Comparison of ENCODE assay signal across 21 mouse cellular contexts in the genomic region with DNA sequence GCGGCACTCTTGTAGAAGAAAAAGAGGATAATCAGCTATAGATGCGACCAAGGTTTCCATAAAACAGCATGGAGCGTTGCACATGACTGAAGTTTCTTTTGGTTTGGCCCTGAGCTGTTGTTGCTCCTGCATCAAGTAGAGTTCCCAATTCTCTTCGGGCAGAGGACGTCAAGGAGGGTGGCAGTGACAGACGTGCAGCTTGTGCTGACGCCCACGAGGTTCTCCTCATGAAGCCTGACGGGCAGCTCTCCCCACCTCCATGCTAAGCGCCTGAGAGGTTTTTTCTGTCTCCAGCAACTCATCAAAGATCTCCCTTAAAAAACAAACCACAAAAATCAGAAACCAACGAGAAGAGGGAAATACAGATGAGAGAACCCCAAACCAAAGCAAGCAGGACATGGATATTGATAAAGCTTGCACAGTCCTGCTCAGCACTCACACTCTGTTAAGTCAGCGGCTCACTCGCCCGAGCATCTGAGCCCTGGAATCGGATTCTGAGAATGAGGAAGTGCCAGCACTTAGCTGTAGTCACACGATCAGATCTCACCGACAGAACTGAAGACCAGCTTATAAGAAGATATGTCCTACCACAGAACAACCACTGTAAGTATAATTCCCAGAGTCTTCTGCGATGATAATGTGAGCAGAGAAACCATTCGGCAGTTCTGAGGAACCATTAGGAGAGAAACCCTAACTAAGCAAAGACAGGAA. TPM values are rescaled to one million over a fixed set of nuclear protein-coding genes. Genes with fewer than 3 reads are reported as not detected.
A peak's percentile ranks its signal among the peaks of the same experiment; 100 is the strongest.
DNase-seq lines count a peak whose midpoint lies in the region; ATAC-seq lines count a peak whose summit lies in the region.
"Had no signal": no experiment of that assay in that cellular context is flagged by ENCODE, and none has a peak within 500 bp of the region (broad histone marks: within the 10 kb centered on the region; RNA-seq: fewer than 3 reads in every experiment).

No protein-coding gene starts in this region.

- ATAC-seq in frontal cortex, adult (ENCODE audit: low TSS enrichment): peak; percentile 70
- ATAC-seq in midbrain, embryonic 16.5 days: no peak
- ATAC-seq: CD4-positive, CD25-positive, alpha-beta regulatory T cell, adult 4 months; forebrain, embryonic 15.5 days had no signal

- H3K27ac ChIP-seq in midbrain, embryonic 16.5 days (ENCODE audit: low read length): no peak overlapping the region
- H3K27ac ChIP-seq: embryonic facial prominence, embryonic 12.5 days; forebrain, embryonic 15.5 days; hindbrain, embryonic 15.5 days had no signal

- no peak for DNase-seq in frontal cortex, postnatal 14 days (ENCODE audit: low spot score in 2 of 2)
- DNase-seq in left cerebral cortex, adult 18-20 months (ENCODE audit: low spot score in 2 of 2): peak; percentile 28 to 41
- DNase-seq in left cerebral cortex, postnatal 4 days: no peak
- peak; percentile 86 for DNase-seq in MEL-GATA-1-ER (ENCODE audit: extremely low read depth, low read depth)
- no peak for DNase-seq in layer of hippocampus, postnatal 10 days (ENCODE audit: low spot score in 2 of 2)
- DNase-seq: adrenal gland, adult 2 months; adrenal gland, postnatal 25 days; B cell, adult 2 months; cerebellum, adult 11-12 months; cerebellum, adult 9-10 months; cerebellum, postnatal 25 days; gastrocnemius, postnatal 36 days; heart, postnatal 36 days had no signal

- H3K9me3 ChIP-seq in midbrain, embryonic 16.5 days (replicated peaks; ENCODE audit: control insufficient read depth, low read length, poor library complexity, severe bottlenecking): no peaks in the 10 kb centered on the region
- H3K9me3 ChIP-seq: embryonic facial prominence, embryonic 12.5 days; forebrain, embryonic 15.5 days; heart, embryonic 13.5 days; hindbrain, embryonic 15.5 days had no signal

- no peaks in the 10 kb centered on the region for H3K27me3 ChIP-seq in midbrain, embryonic 16.5 days (ENCODE audit: control insufficient read depth, insufficient read depth, low read depth, low read length)
- H3K27me3 ChIP-seq: embryonic facial prominence, embryonic 12.5 days; forebrain, embryonic 15.5 days; heart, embryonic 13.5 days; hindbrain, embryonic 15.5 days had no signal

- no peak overlapping the region for H3K4me2 ChIP-seq in midbrain, embryonic 16.5 days (ENCODE audit: low read length)
- H3K4me2 ChIP-seq: embryonic facial prominence, embryonic 12.5 days; forebrain, embryonic 15.5 days; heart, embryonic 13.5 days; hindbrain, embryonic 15.5 days had no signal

- no peaks in the 10 kb centered on the region for H3K4me1 ChIP-seq in midbrain, embryonic 16.5 days (ENCODE audit: control insufficient read depth, insufficient read depth, low read length)
- H3K4me1 ChIP-seq: embryonic facial prominence, embryonic 12.5 days; forebrain, embryonic 15.5 days; hindbrain, embryonic 15.5 days had no signal

- intact Hi-C loops in left cerebral cortex, postnatal 4 days (cut with DNase I): no loop called here

- H3K36me3 ChIP-seq in midbrain, embryonic 16.5 days (ENCODE audit: control insufficient read depth, insufficient read depth, low read length): peaks cover 20% of the 10 kb centered on the region

- H3K9ac ChIP-seq in midbrain, embryonic 16.5 days (ENCODE audit: low read depth, low read length): no peak overlapping the region
- H3K9ac ChIP-seq: embryonic facial prominence, embryonic 12.5 days; forebrain, embryonic 15.5 days; heart, embryonic 13.5 days; hindbrain, embryonic 15.5 days had no signal

- WGBS in midbrain, embryonic 16.5 days: 92% methylated on average over 19 of the region's 19 CpGs

- no peak overlapping the region for H3K4me3 ChIP-seq in midbrain, embryonic 16.5 days (ENCODE audit: low read depth, low read length)
- H3K4me3 ChIP-seq: embryonic facial prominence, embryonic 12.5 days; forebrain, embryonic 15.5 days; heart, embryonic 13.5 days; hindbrain, embryonic 15.5 days had no signal

RNA-seq across cellular contexts. Expression of a gene that starts 30.1 kb away (rescaled TPM):
- total RNA-seq in left cerebral cortex, adult 18-20 months (2021): 1 to 10 TPM in 1 of 2 experiments, under 1 TPM in 1; 0.79 to 1.6 TPM
- under 1 TPM; 0.72 to 0.81 TPM for total RNA-seq in left cerebral cortex, postnatal 4 days (2021)
- polyA plus RNA-seq in midbrain, embryonic 16.5 days (2015; fragmentation: Nextera tagmentation; extraction: Ambion mirVana): 0.24 and 0.35 TPM in 2 replicates
- 1 to 10 TPM in 1 of 2 experiments, under 1 TPM in 1; 0.31 to 1.2 TPM for total RNA-seq in layer of hippocampus, postnatal 10 days (2021)
- total RNA-seq: gastrocnemius, adult 8-10 months; gastrocnemius, postnatal 36 days had no signal

RNA-seq across cellular contexts. Expression of a gene that starts 48.0 kb away (rescaled TPM):
- 10 to 100 TPM; 26.1 to 26.4 TPM for total RNA-seq in left cerebral cortex, adult 18-20 months (2021)
- 10 to 100 TPM; 19.2 to 20.8 TPM for total RNA-seq in left cerebral cortex, postnatal 4 days (2021)
- polyA plus RNA-seq in midbrain, embryonic 16.5 days (2015; fragmentation: Nextera tagmentation; extraction: Ambion mirVana): 12.5 and 13.7 TPM in 2 replicates
- total RNA-seq in layer of hippocampus, postnatal 10 days (2021): 10 to 100 TPM; 23.8 to 27.2 TPM

Comparison
In these comparisons a context has a peak if more than half of its experiments do, and no peak if none do; other contexts are left out.
1. DNase-seq: peak in left cerebral cortex, adult 18-20 months (2 of 2) and MEL-GATA-1-ER (single experiment); none in frontal cortex, postnatal 14 days (0 of 2), left cerebral cortex, postnatal 4 days (single experiment) and layer of hippocampus, postnatal 10 days (0 of 2).